Mouse (Mus musculus) hindbrain, embryonic 10.5 days (tissue): ENCODE data around the gene Fgd4. TPM values are rescaled to one million over a fixed set of nuclear protein-coding genes. Genes with fewer than 3 reads are reported as not detected.
"Not testable (repeated sequence)": the region's sequence is repeated elsewhere in the genome, so short reads cannot be mapped to it uniquely, and the experiment has no call there.

Experiments
- DNase-seq: peaks from one replicate; pipeline ENCODE4 v3.0.0-alpha.2; 2017; ENCODE audit warnings: low spot score
- H3K27ac ChIP-seq: fragments of 300-500 bp; sonication (generic); 2 replicates; pipeline ENCODE4 v1.5.1; 2016; ENCODE audit warnings: mild to moderate bottlenecking, moderate library complexity
- H3K27me3 ChIP-seq: fragments of 300-500 bp; sonication (generic); 2 replicates; pipeline ENCODE4 v1.6.1; 2016; ENCODE audit warnings: mild to moderate bottlenecking; ENCODE audit not compliant: poor library complexity, insufficient read depth, severe bottlenecking
- H3K36me3 ChIP-seq: fragments of 300-500 bp; sonication (generic); 2 replicates; pipeline ENCODE4 v1.6.1; 2016; ENCODE audit warnings: mild to moderate bottlenecking, moderate library complexity
- H3K4me1 ChIP-seq: fragments of 300-500 bp; sonication (generic); replicated peaks from 2 replicates; pipeline ENCODE4 v1.6.1; 2016; ENCODE audit warnings: mild to moderate bottlenecking
- H3K4me3 ChIP-seq: fragments of 300-500 bp; sonication (generic); 2 replicates; pipeline ENCODE4 v1.5.1; 2016; ENCODE audit warnings: mild to moderate bottlenecking, moderate library complexity
- H3K9me3 ChIP-seq: fragments of 300-500 bp; sonication (generic); 2 replicates; pipeline ENCODE4 v1.6.1; 2016; ENCODE audit warnings: mild to moderate bottlenecking, moderate library complexity
- WGBS: fragments of 180-500 bp; shearing (Covaris S2); methylation state at CpG from one replicate; pipeline ENCODE4 v1.1.7; 2016; 5-methylcytosine and 5-hydroxymethylcytosine counted together
- polyA plus RNA-seq: library from polyadenylated mRNA; unstranded; fragments of >200 nt; fragmentation: Nextera tagmentation; extraction: Ambion mirVana; gene quantifications from 2 replicates; pipeline ENCODE4 v1.2.1, GENCODE M21; 2016

The Fgd4 gene
- polyA plus RNA-seq, 1 experiment from 2014 or later = 21.5 TPM

DNA sequence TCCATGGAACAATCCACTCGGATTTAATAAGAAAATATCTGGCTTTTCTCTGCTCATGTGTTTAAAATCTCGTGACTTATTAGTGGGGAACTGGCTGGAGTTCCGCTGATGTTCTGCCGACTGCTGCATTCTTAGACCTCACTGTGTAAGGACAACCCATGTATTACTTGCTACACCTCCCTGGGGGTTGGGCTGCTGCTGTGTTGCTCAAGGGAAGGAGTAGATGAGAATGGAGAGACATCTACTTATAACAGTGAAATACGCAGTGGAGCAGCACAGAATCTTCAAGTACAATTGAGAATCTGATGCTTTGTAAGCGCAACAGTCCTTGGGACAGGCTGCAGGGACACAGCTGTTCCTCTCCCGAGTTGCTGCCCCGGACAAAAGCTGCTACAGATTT lies 73.1 kb downstream of the Fgd4 start:
- H3K4me3 ChIP-seq = no peak overlapping the region
- peaks cover 49% of the 10 kb centered on the region for H3K4me1 ChIP-seq
- no peaks in the 10 kb centered on the region for H3K9me3 ChIP-seq
- no peaks in the 10 kb centered on the region for H3K36me3 ChIP-seq
- 63% methylated on average over 8 of the region's 8 CpGs for WGBS
- DNase-seq = peak; percentile 12
- no peaks in the 10 kb centered on the region for H3K27me3 ChIP-seq
- peak overlapping the region; percentile 30; the same call in 1 of the 2 replicates for H3K27ac ChIP-seq

DNA sequence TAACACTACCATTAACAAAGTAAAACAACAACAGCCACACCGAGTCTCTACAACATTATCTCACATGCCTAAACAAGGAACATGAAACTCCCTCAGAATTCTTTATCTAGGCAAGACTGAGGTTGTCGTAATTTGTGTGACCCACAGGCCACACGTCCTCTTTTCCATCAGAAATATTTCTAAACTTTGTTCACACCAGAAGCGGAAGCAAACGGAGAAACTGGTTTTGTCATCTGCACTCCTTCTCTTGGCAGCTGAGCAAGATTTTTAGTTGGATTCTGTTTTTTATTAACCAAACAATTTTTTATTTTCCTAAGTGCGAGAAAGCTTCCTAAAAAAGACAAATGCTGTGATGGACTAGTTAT lies 73.6 kb downstream of the Fgd4 start:
- no peaks in the 10 kb centered on the region for H3K36me3 ChIP-seq
- no peak for DNase-seq
- H3K27me3 ChIP-seq = no peaks in the 10 kb centered on the region
- WGBS = 79% methylated on average over 6 of the region's 6 CpGs
- H3K9me3 ChIP-seq = no peaks in the 10 kb centered on the region
- peaks cover 49% of the 10 kb centered on the region for H3K4me1 ChIP-seq
- H3K27ac ChIP-seq = peak overlapping the region; percentile 53
- no peak overlapping the region for H3K4me3 ChIP-seq

DNA sequence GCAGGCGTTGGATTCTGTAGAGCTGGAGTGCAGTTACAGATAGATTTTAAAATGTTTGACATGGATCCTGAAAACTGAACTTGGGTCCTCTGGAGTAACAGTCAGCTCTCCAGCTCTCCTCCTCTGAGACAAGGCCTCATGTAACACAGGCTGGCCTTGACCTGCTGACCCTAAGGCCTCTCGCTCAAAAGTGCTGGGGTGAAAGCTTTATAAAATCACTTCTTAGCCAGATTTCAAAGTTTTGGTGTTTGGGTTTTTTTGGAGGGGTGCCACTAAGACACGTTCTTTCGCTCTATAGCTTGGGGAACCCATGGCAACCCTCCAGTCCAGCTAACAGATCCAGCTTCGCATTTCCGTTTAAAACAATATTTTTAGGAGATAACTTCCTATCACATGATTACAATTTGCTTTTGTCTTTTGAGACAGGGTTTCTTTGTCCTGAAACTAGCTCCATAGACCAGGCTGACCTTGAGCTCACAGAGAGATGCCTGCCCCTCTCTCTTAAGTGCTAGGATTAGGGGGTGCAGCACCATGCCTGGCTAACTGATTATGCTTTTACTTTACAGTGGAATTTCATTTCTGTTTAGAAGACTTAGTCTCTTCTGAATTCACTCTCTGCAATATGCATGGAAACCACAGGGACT lies 74.1 kb downstream of the Fgd4 start:
- Histone ChIP-seq H3K27ac (peak overlapping the region; percentile 53), H3K4me3 (no peak overlapping the region), H3K4me1 (peaks cover 49% of the 10 kb centered on the region), H3K27me3 (no peaks in the 10 kb centered on the region), H3K9me3 (no peaks in the 10 kb centered on the region), H3K36me3 (no peaks in the 10 kb centered on the region)
- DNase-seq = peak; percentile 11
- WGBS = 72% methylated on average over 6 of the region's 6 CpGs

DNA sequence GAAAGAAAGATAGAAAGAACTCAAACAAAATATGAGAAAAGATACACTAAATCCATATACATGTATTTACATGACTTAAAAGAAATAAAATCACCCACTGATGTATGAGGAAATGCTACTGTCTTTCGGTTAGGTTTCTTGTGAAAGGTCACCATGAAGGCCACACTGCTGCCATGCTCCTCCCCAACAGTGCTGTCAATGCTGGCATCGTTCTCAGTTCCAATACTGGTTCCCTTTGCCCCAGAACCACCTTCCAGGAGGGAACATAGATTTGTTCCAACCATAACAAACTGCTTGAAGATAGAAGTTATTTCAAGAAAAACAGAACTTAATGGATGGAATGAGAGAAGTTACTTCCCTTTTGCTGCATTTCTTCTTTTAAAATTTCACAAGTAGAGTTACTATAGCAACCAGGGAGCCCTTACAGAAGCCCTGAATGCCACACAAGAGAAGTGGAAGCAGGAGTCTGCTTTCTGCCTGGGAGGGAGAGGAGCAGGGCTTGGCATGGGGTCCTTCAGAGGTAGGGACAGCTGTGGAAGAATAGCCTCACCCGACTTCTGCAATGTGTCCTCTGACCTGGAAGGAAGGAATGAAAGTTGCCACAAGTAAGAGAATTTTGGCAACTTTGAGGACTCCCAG lies 75.0 kb downstream of the Fgd4 start:
- Histone ChIP-seq H3K4me3 (no peak overlapping the region), H3K36me3 (no peaks in the 10 kb centered on the region), H3K27me3 (no peaks in the 10 kb centered on the region), H3K9me3 (no peaks in the 10 kb centered on the region), H3K27ac (peak overlapping the region; percentile 74), H3K4me1 (peaks cover 49% of the 10 kb centered on the region)
- no peak for DNase-seq
- WGBS = 64% methylated on average over 3 of the region's 3 CpGs

DNA sequence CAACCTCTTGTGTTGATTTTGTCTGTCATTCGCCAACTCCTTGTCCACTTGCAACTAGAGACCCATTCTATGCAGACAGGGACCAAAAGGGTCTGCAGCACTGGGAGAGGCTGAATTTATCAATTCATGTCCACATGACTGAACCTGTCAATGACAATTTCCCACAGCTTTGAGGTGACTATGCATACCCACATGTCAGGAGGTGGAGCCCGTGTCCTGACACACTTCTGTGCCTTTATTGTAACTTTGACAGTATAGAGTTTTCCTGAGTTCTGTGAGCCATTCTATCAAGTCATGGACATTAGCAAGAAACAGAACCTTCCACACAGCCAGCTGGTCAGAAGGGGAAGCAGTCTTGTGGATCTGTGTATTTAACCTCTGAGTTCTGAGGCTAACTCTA lies 76.7 kb downstream of the Fgd4 start:
- Histone ChIP-seq H3K27me3 (no peaks in the 10 kb centered on the region), H3K4me1 (peaks cover 49% of the 10 kb centered on the region), H3K4me3 (no peak overlapping the region), H3K36me3 (no peaks in the 10 kb centered on the region), H3K9me3 (no peaks in the 10 kb centered on the region), H3K27ac (no peak overlapping the region)
- DNase-seq = no peak
- WGBS = 73% methylated on average over 2 of the region's 2 CpGs

DNA sequence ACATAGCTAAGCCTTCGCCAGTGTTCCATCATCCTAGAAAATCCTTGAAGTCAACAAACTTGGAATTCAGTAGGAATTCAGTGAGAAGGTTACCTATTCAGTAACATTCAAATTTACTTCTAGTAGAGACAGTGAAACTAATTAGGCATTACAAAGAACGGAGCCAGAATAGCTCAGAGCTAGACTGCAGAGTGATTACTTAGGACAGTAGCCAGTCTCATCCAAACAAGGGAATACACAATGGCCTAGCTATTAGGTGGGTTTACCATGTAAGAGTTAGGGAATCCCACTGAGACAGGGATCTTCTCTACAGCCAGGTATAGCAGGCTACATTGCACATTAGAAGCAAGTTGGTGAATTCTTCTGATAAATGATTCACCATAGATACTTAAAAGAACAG lies 77.5 kb downstream of the Fgd4 start:
- H3K9me3 ChIP-seq, H3K27ac ChIP-seq, H3K36me3 ChIP-seq, H3K27me3 ChIP-seq, DNase-seq, H3K4me3 ChIP-seq: not testable (repeated sequence)
- WGBS = 72% methylated on average over 2 of the region's 2 CpGs
- H3K4me1 ChIP-seq = peaks cover 41% of the 10 kb centered on the region

DNA sequence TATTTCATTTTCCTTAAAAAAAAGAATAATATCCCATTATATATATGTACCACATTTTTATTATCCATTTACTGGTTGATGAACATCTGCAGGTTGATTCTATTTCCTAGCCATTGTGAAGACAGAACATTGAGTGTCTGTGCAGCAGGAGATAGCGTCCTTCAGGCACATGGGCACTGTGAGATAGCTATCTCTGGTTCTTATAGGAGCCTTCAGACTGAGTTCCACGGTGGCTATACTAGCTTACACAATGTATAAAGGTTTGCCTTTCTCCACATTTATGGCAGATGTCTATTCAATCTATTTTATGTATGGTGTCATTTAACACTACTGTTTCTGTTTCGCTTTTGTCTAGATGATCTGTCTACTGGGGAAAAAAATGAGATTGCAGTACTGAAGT lies 98.9 kb downstream of the Fgd4 start:
- Histone ChIP-seq H3K4me3 (no peak overlapping the region), H3K27ac (no peak overlapping the region), H3K4me1 (no peaks in the 10 kb centered on the region), H3K27me3 (no peaks in the 10 kb centered on the region), H3K36me3 (peaks cover 36% of the 10 kb centered on the region), H3K9me3 (no peaks in the 10 kb centered on the region)
- no peak for DNase-seq
- WGBS = 92% methylated on average over 3 of the region's 3 CpGs

DNA sequence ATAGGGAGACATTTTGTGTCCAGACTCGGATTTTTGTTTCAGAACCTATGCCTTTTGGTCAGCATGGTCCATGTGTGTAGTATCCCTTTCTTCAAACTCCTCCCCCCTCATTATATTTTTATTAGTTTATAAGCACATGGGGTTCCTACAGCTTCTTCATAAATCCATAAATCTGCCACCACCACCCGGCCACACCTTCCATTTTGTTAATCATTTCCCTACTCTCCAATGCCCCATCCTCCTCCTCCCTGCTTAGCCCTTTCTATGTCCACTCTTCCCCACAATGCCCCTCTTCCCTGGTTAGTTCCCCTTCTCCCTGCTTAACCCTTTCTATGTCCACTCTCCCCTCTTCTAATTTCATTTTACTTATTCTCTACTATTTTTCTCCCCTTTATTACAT lies 99.4 kb downstream of the Fgd4 start:
- Histone ChIP-seq H3K9me3 (no peaks in the 10 kb centered on the region), H3K4me3 (no peak overlapping the region), H3K4me1 (no peaks in the 10 kb centered on the region), H3K27ac (no peak overlapping the region), H3K27me3 (no peaks in the 10 kb centered on the region), H3K36me3 (peaks cover 36% of the 10 kb centered on the region)
- no peak for DNase-seq
- 90% methylated on average over 2 of the region's 2 CpGs for WGBS

DNA sequence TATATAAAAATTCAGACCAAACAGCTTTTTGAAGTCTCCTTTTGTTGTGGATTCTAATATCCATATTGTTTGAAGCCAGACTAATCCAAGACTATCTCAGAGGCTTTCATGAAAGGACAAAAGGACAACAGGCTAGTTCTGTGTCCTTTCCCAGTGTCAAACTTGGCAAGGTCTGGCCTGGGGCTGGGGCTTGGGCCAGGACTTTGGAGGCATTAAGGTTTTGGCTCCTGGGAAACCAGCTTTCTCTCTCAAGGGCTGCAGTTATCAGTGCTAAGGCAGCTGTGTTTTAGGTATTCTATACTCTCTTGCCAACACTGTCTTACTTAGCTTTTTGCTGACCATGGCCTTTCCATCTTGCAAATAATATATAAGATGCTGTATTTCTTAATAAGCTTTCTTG lies 101.6 kb downstream of the Fgd4 start:
- no peak overlapping the region for H3K27ac ChIP-seq
- H3K4me1 ChIP-seq = no peaks in the 10 kb centered on the region
- no peaks in the 10 kb centered on the region for H3K27me3 ChIP-seq
- H3K36me3 ChIP-seq = peaks cover 32% of the 10 kb centered on the region
- no peaks in the 10 kb centered on the region for H3K9me3 ChIP-seq
- no peak overlapping the region for H3K4me3 ChIP-seq
- DNase-seq = no peak

DNA sequence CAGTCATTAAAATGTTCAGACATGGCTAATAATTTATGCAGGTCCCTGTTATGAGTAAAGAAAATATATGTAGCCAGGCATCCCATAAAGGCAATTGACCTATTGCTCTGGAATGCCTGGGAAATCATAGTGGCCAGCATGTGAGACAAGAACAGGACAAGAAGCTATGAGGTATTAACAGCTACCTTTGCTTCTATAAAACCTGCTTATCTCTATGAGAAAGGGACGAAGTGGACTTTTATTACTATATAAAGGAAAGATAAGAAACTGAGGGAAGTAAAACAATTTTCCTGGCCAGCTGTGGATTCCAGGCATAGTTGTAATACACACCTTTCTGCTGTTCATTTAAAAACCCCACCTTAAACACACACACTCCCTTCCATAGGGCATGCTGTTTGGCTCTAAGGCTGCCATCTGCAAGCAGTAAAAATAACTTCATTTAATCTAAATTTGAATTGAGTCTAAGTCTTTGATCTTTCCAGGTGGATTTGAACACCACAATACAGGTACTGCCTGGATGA lies 114.8 kb downstream of the Fgd4 start:
- WGBS = 87% methylated on average over 1 of the region's 1 CpGs
- no peaks in the 10 kb centered on the region for H3K9me3 ChIP-seq
- no peaks in the 10 kb centered on the region for H3K4me1 ChIP-seq
- no peak overlapping the region for H3K4me3 ChIP-seq
- peaks cover 37% of the 10 kb centered on the region for H3K36me3 ChIP-seq
- H3K27ac ChIP-seq = no peak overlapping the region
- no peak for DNase-seq
- no peaks in the 10 kb centered on the region for H3K27me3 ChIP-seq

DNA sequence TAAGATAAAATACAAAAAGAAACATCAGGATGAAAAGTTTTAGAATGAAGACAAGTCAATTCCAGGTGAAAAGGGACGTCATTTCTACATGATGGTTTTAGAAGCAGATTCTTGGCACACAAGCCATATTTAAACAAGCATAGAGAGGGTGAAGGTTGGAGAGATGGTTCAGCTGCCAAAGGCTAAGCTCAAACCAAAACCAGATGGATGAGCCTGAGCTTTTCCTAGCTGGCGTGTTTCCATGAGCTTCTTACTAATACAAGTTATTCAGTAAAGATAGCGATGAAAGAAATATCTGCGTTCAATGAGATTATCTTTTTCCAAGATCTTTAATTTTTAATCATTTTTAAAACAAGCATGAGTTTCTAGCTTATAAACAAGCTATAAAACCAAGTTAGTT lies 115.7 kb downstream of the Fgd4 start:
- H3K27ac ChIP-seq = no peak overlapping the region
- H3K4me1 ChIP-seq = no peaks in the 10 kb centered on the region
- no peaks in the 10 kb centered on the region for H3K27me3 ChIP-seq
- no peak overlapping the region for H3K4me3 ChIP-seq
- H3K9me3 ChIP-seq = no peaks in the 10 kb centered on the region
- DNase-seq = no peak
- 94% methylated on average over 4 of the region's 4 CpGs for WGBS
- H3K36me3 ChIP-seq = peaks cover 31% of the 10 kb centered on the region

DNA sequence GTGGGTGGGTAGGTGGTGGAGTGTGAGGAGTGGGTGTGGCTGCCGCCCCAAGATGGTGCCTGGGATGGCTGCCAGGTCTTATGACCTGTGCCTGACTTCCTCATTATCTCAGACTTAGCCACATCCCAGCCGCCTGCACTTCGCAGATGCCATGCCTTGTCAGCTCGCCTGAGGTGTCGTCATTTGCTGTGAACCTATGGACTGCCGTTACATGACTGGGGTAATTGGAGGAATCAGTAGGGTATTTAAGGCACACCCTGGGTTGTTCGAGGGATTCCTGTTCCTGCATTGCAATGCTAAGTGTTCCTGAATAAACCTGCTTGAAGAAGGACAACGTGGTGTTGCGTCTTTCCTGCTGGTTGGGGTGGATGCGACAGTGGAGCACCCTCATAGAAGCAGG lies 126.9 kb downstream of the Fgd4 start:
- peaks cover 71% of the 10 kb centered on the region for H3K36me3 ChIP-seq

DNA sequence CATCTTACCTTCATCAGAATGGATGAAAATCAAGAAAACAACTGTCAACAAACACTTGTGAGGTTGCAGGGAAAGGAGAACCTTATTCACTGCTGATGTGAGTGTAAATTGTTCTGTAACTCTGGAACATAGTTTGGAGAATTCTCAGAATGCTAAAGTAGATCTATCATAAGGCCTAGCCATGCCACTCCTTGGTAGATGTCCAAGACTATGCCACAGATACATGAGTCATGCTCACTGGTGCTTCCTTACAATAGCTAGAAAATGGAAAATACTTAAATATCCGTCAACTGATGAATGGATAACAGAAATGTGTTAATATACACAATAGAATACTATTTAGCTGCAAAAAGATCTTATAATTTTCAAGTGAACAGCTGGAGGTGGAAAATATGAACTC lies 150.3 kb downstream of the Fgd4 start:
- H3K9me3 ChIP-seq = no peaks in the 10 kb centered on the region
- 91% methylated on average over 1 of the region's 1 CpGs for WGBS
- H3K36me3 ChIP-seq = peaks cover 52% of the 10 kb centered on the region
- DNase-seq = no peak
- H3K4me1 ChIP-seq = no peaks in the 10 kb centered on the region
- no peak overlapping the region for H3K27ac ChIP-seq
- H3K27me3 ChIP-seq = no peaks in the 10 kb centered on the region
- no peak overlapping the region for H3K4me3 ChIP-seq

More for the DNA sequence above, 126.9 kb downstream of the Fgd4 start:
- not testable (repeated sequence) for H3K9me3 ChIP-seq, H3K27ac ChIP-seq, H3K27me3 ChIP-seq, DNase-seq, H3K4me3 ChIP-seq, H3K4me1 ChIP-seq
- 93% methylated on average over 10 of the region's 10 CpGs for WGBS
